Mouse (Mus musculus): ENCODE measurements around the gene Fxr1. TPM values are rescaled to one million over a fixed set of nuclear protein-coding genes. Genes with fewer than 3 reads are reported as not detected.

Fxr1 gene
- polyA plus RNA-seq, 1 experiment from 2014 or later = 27.4 TPM

GRCm38 (mm10) chr3:34007611-34008010, 12.1 kb upstream of the Fxr1 start:
- H3K4me3 ChIP-seq (ENCODE audit: low read depth, low read length) = no peak overlapping the region
- no peak for ATAC-seq
- no peak overlapping the region for H3K9ac ChIP-seq (ENCODE audit: low read depth, low read length)
- 50% methylated on average over 4 of the region's 4 CpGs for WGBS
- H3K9me3 ChIP-seq (ENCODE audit: control insufficient read depth) = no peaks in the 10 kb centered on the region
- no peak overlapping the region for H3K27ac ChIP-seq (ENCODE audit: low read depth, low read length)
- H3K27me3 ChIP-seq (replicated peaks; ENCODE audit: control insufficient read depth, insufficient read depth, low read length) = no peaks in the 10 kb centered on the region
- no peak overlapping the region for H3K4me2 ChIP-seq (replicated peaks; ENCODE audit: low read depth)
- no peaks in the 10 kb centered on the region for H3K4me1 ChIP-seq (replicated peaks; ENCODE audit: control insufficient read depth, insufficient read depth, low read length)
- no peaks in the 10 kb centered on the region; the same call in 1 of the 2 replicates for H3K36me3 ChIP-seq (ENCODE audit: control insufficient read depth, insufficient read depth)
- TF ChIP-seq CTCF (IDR thresholded peaks at IDR 0.05; ENCODE audit: low read depth) = no peak

DNA sequence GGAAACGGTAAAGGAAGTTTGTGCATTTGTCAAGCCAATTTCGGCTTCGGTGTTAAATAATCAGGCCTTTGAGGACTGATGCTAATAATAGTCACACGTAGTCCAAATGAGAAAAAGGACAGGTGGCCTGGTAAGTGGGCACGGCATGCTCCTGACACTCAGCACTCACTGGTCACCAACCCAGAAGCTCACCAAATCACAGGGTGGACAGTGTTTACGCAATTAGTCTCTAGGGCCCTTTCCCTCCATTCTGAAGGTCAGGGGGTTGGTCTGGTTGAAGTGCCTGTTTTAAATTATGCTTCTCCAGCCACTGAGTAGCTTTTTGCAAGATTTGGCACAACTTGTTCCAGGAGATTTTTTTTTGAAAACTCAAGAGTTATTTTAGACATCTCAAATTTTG, 11.6 kb upstream of the Fxr1 start:
- H3K4me1 ChIP-seq (replicated peaks; ENCODE audit: control insufficient read depth, insufficient read depth, low read length) = no peaks in the 10 kb centered on the region
- no peak overlapping the region for H3K27ac ChIP-seq (ENCODE audit: low read depth, low read length)
- no peak overlapping the region for H3K4me3 ChIP-seq (ENCODE audit: low read depth, low read length)
- H3K4me2 ChIP-seq (replicated peaks; ENCODE audit: low read depth) = no peak overlapping the region
- WGBS = 71% methylated on average over 6 of the region's 6 CpGs
- no peak overlapping the region for H3K9ac ChIP-seq (ENCODE audit: low read depth, low read length)
- H3K36me3 ChIP-seq (ENCODE audit: control insufficient read depth, insufficient read depth) = no peaks in the 10 kb centered on the region; the same call in 1 of the 2 replicates
- H3K9me3 ChIP-seq (ENCODE audit: control insufficient read depth) = no peaks in the 10 kb centered on the region
- H3K27me3 ChIP-seq (replicated peaks; ENCODE audit: control insufficient read depth, insufficient read depth, low read length) = no peaks in the 10 kb centered on the region
- no peak for TF ChIP-seq CTCF (IDR thresholded peaks at IDR 0.05; ENCODE audit: low read depth)
- ATAC-seq = no peak

- Histone ChIP-seq H3K4me1 (replicated peaks; ENCODE audit: control insufficient read depth, insufficient read depth, low read length) (no peaks in the 10 kb centered on the region), H3K36me3 (ENCODE audit: control insufficient read depth, insufficient read depth) (no peaks in the 10 kb centered on the region), H3K4me2 (replicated peaks; ENCODE audit: low read depth) (peak overlapping the region; percentile 79), H3K9me3 (ENCODE audit: control insufficient read depth) (no peaks in the 10 kb centered on the region), H3K9ac (ENCODE audit: low read depth, low read length) (peak overlapping the region; percentile 99), H3K27me3 (replicated peaks; ENCODE audit: control insufficient read depth, insufficient read depth, low read length) (no peaks in the 10 kb centered on the region), H3K27ac (ENCODE audit: low read depth, low read length) (peak overlapping the region; percentile 93), H3K4me3 (ENCODE audit: low read depth, low read length) (peak overlapping the region; percentile 94)
- no peak; the same call in 1 of the 2 replicates for ATAC-seq
- WGBS = under 1% methylated on average over 50 of the region's 70 CpGs
- TF ChIP-seq CTCF (IDR thresholded peaks at IDR 0.05; ENCODE audit: low read depth) = no peak
Observed at GRCm38 (mm10) chr3:34020382-34021258, 877 bp downstream of the Fxr1 start.

GRCm38 (mm10) chr3:34021259-34021828, 1.6 kb downstream of the Fxr1 start:
- H3K36me3 ChIP-seq (ENCODE audit: control insufficient read depth, insufficient read depth) = no peaks in the 10 kb centered on the region
- no peak for TF ChIP-seq CTCF (IDR thresholded peaks at IDR 0.05; ENCODE audit: low read depth)
- 42% methylated on average over 4 of the region's 4 CpGs for WGBS
- no peaks in the 10 kb centered on the region for H3K9me3 ChIP-seq (ENCODE audit: control insufficient read depth)
- H3K27ac ChIP-seq (ENCODE audit: low read depth, low read length) = no peak overlapping the region
- peak overlapping the region; percentile 94 for H3K4me3 ChIP-seq (ENCODE audit: low read depth, low read length)
- no peak overlapping the region for H3K9ac ChIP-seq (ENCODE audit: low read depth, low read length)
- H3K4me2 ChIP-seq (replicated peaks; ENCODE audit: low read depth) = peak overlapping the region; percentile 79
- ATAC-seq = no peak
- H3K4me1 ChIP-seq (replicated peaks; ENCODE audit: control insufficient read depth, insufficient read depth, low read length) = no peaks in the 10 kb centered on the region
- H3K27me3 ChIP-seq (replicated peaks; ENCODE audit: control insufficient read depth, insufficient read depth, low read length) = no peaks in the 10 kb centered on the region

GRCm38 (mm10) chr3:34028935-34029334, 9.2 kb downstream of the Fxr1 start:
- no peaks in the 10 kb centered on the region for H3K36me3 ChIP-seq (ENCODE audit: control insufficient read depth, insufficient read depth)
- ATAC-seq = no peak
- H3K27ac ChIP-seq (ENCODE audit: low read depth, low read length) = no peak overlapping the region
- H3K9me3 ChIP-seq (ENCODE audit: control insufficient read depth) = no peaks in the 10 kb centered on the region
- no peak for TF ChIP-seq CTCF (IDR thresholded peaks at IDR 0.05; ENCODE audit: low read depth)
- no peaks in the 10 kb centered on the region for H3K4me1 ChIP-seq (replicated peaks; ENCODE audit: control insufficient read depth, insufficient read depth, low read length)
- no peak overlapping the region for H3K4me2 ChIP-seq (replicated peaks; ENCODE audit: low read depth)
- no peak overlapping the region for H3K4me3 ChIP-seq (ENCODE audit: low read depth, low read length)
- H3K9ac ChIP-seq (ENCODE audit: low read depth, low read length) = no peak overlapping the region
- H3K27me3 ChIP-seq (replicated peaks; ENCODE audit: control insufficient read depth, insufficient read depth, low read length) = no peaks in the 10 kb centered on the region

- no peak overlapping the region for H3K27ac ChIP-seq (ENCODE audit: low read depth, low read length)
- no peak overlapping the region for H3K9ac ChIP-seq (ENCODE audit: low read depth, low read length)
- H3K36me3 ChIP-seq (ENCODE audit: control insufficient read depth, insufficient read depth) = no peaks in the 10 kb centered on the region
- no peaks in the 10 kb centered on the region for H3K27me3 ChIP-seq (replicated peaks; ENCODE audit: control insufficient read depth, insufficient read depth, low read length)
- no peak overlapping the region for H3K4me2 ChIP-seq (replicated peaks; ENCODE audit: low read depth)
- no peak for ATAC-seq
- TF ChIP-seq CTCF (IDR thresholded peaks at IDR 0.05; ENCODE audit: low read depth) = no peak
- H3K4me3 ChIP-seq (ENCODE audit: low read depth, low read length) = no peak overlapping the region
- no peaks in the 10 kb centered on the region for H3K9me3 ChIP-seq (ENCODE audit: control insufficient read depth)
- 46% methylated on average over 3 of the region's 3 CpGs for WGBS
- no peaks in the 10 kb centered on the region for H3K4me1 ChIP-seq (replicated peaks; ENCODE audit: control insufficient read depth, insufficient read depth, low read length)
Observed at GRCm38 (mm10) chr3:34030601-34031000, 10.9 kb downstream of the Fxr1 start.

Measured in intestine, postnatal 0 days (tissue).